Mouse (Mus musculus): ENCODE results near the gene Hist2h2bb. TPM values are rescaled to one million over a fixed set of nuclear protein-coding genes. Genes with fewer than 3 reads are reported as not detected.

Hist2h2bb gene
- polyA plus RNA-seq, 2 experiments, result 16.9 to 24.5 TPM

GRCm38 (mm10) chr3:96222774-96223173 is 46.8 kb upstream of the Hist2h2bb start:
- ATAC-seq (ENCODE audit: insufficient read depth) (no peak), DNase-seq (ENCODE audit: low read depth in 3 of 3, low spot score in 3 of 3) (no peak)
- Histone ChIP-seq H3K4me1 (replicated peaks; ENCODE audit: control insufficient read depth in 2 of 2, insufficient read depth in 2 of 2, low read length in 1 of 2) (peaks cover 41 to 54% of the 10 kb centered on the region in 2 experiments), H3K27me3 (ENCODE audit: control insufficient read depth, insufficient read depth, low read length) (no peaks in the 10 kb centered on the region), H3K4me3 (ENCODE audit: insufficient read depth in 1 of 2, low read depth in 2 of 2, low read length in 2 of 2) (peak overlapping the region; percentile 54 to 73), H3K27ac (peak overlapping the region; percentile 100), H3K9ac (replicated peaks) (peak overlapping the region; percentile 99), H3K4me2 (ENCODE audit: low read depth) (peak overlapping the region; percentile 81), H3K36me3 (replicated peaks; ENCODE audit: control insufficient read depth, insufficient read depth, low read depth) (no peaks in the 10 kb centered on the region), H3K9me3 (ENCODE audit: control insufficient read depth, low read length) (no peaks in the 10 kb centered on the region)
- 79% methylated on average over 4 of the region's 4 CpGs for WGBS (ENCODE audit: insufficient replicate concordance)
- TF ChIP-seq CTCF (IDR thresholded peaks at IDR 0.05; ENCODE audit: low read depth), result no peak
- TF ChIP-seq EP300 (IDR thresholded peaks at IDR 0.05; ENCODE audit: low read depth), result no peak

DNA sequence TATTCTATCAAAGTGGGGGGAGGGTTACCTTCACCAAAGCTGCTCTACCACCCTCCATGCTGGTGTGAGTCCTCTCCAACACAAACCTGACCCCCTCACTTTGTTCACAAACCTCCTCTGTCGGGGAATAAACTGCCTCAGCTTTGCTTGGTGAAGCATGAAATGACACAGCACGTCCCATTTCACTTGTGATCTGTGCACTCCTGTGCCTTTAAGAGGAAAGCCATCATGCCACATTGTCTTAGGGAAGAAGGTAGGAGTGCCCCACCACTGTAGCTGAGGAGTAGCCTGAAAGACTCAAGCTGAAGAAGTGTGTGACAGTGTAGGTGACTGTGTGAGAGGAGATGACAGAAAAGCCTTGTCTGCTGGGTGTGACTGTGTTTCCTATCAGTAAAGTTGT is 44.1 kb upstream of the Hist2h2bb start:
- no peaks in the 10 kb centered on the region for H3K36me3 ChIP-seq (replicated peaks; ENCODE audit: control insufficient read depth, insufficient read depth, low read depth)
- no peaks in the 10 kb centered on the region for H3K27me3 ChIP-seq (ENCODE audit: control insufficient read depth, insufficient read depth, low read length)
- peak overlapping the region; percentile 48 for H3K27ac ChIP-seq
- no peak for ATAC-seq (ENCODE audit: insufficient read depth)
- peaks cover 32 to 47% of the 10 kb centered on the region in 2 experiments for H3K4me1 ChIP-seq (replicated peaks; ENCODE audit: control insufficient read depth in 2 of 2, insufficient read depth in 2 of 2, low read length in 1 of 2)
- peak overlapping the region; percentile 15 to 31; a peak in 2 of 4 replicates for H3K4me3 ChIP-seq (ENCODE audit: insufficient read depth in 1 of 2, low read depth in 2 of 2, low read length in 2 of 2)
- H3K9ac ChIP-seq (replicated peaks), result peak overlapping the region; percentile 56
- TF ChIP-seq EP300 (IDR thresholded peaks at IDR 0.05; ENCODE audit: low read depth) (no peak), CTCF (IDR thresholded peaks at IDR 0.05; ENCODE audit: low read depth) (no peak)
- no peak for DNase-seq (ENCODE audit: low read depth in 3 of 3, low spot score in 3 of 3)
- WGBS (ENCODE audit: insufficient replicate concordance), result 51% methylated on average over 2 of the region's 2 CpGs
- peak overlapping the region; percentile 81 for H3K4me2 ChIP-seq (ENCODE audit: low read depth)
- no peaks in the 10 kb centered on the region for H3K9me3 ChIP-seq (ENCODE audit: control insufficient read depth, low read length)

- WGBS (ENCODE audit: insufficient replicate concordance), result 61% methylated on average over 8 of the region's 8 CpGs
- Histone ChIP-seq H3K9ac (replicated peaks) (no peak overlapping the region), H3K4me2 (ENCODE audit: low read depth) (no peak overlapping the region), H3K27ac (no peak overlapping the region), H3K4me1 (replicated peaks; ENCODE audit: control insufficient read depth in 2 of 2, insufficient read depth in 2 of 2, low read length in 1 of 2) (peaks cover 32 to 45% of the 10 kb centered on the region in 2 experiments), H3K27me3 (ENCODE audit: control insufficient read depth, insufficient read depth, low read length) (no peaks in the 10 kb centered on the region), H3K4me3 (ENCODE audit: insufficient read depth in 1 of 2, low read depth in 2 of 2, low read length in 2 of 2) (no peak overlapping the region), H3K9me3 (ENCODE audit: control insufficient read depth, low read length) (no peaks in the 10 kb centered on the region), H3K36me3 (replicated peaks; ENCODE audit: control insufficient read depth, insufficient read depth, low read depth) (no peaks in the 10 kb centered on the region)
- no peak for DNase-seq (ENCODE audit: low read depth in 3 of 3, low spot score in 3 of 3)
- no peak for TF ChIP-seq CTCF (IDR thresholded peaks at IDR 0.05; ENCODE audit: low read depth)
- ATAC-seq (ENCODE audit: insufficient read depth), result no peak
Observed at GRCm38 (mm10) chr3:96226695-96227648, 42.6 kb upstream of the Hist2h2bb start.

DNA sequence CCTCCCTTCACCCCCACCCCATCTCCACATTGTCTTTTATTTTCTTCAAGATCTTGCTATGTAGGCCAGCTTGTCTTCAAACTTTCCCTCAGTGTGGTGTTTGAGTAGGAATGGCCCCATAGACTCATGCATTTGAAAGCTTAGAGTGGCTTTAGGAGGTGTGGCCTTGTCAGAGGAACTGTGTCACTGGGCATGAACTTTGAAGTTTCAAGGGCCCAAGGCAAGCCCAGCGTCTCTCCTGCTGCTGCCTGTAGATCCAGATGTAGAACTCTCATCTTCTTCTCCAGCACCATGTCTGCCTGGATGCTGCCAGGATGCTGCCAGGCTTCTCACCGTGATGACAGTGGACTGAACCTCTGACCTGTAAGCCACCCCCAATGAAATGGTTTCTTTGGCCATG is 40.7 kb upstream of the Hist2h2bb start:
- WGBS (ENCODE audit: insufficient replicate concordance), result 66% methylated on average over 2 of the region's 2 CpGs
- H3K9me3 ChIP-seq (ENCODE audit: control insufficient read depth, low read length), result no peaks in the 10 kb centered on the region
- TF ChIP-seq EP300 (IDR thresholded peaks at IDR 0.05; ENCODE audit: low read depth) (no peak), CTCF (IDR thresholded peaks at IDR 0.05; ENCODE audit: low read depth) (no peak)
- no peaks in the 10 kb centered on the region for H3K27me3 ChIP-seq (ENCODE audit: control insufficient read depth, insufficient read depth, low read length)
- no peaks in the 10 kb centered on the region for H3K36me3 ChIP-seq (replicated peaks; ENCODE audit: control insufficient read depth, insufficient read depth, low read depth)
- no peak overlapping the region for H3K9ac ChIP-seq (replicated peaks)
- no peak overlapping the region for H3K4me3 ChIP-seq (ENCODE audit: insufficient read depth in 1 of 2, low read depth in 2 of 2, low read length in 2 of 2)
- DNase-seq (ENCODE audit: low read depth in 3 of 3, low spot score in 3 of 3) (no peak), ATAC-seq (ENCODE audit: insufficient read depth) (no peak)
- H3K27ac ChIP-seq, result no peak overlapping the region
- H3K4me1 ChIP-seq (replicated peaks; ENCODE audit: control insufficient read depth in 2 of 2, insufficient read depth in 2 of 2, low read length in 1 of 2), result peaks cover 18 to 32% of the 10 kb centered on the region in 2 experiments
- no peak overlapping the region for H3K4me2 ChIP-seq (ENCODE audit: low read depth)

DNA sequence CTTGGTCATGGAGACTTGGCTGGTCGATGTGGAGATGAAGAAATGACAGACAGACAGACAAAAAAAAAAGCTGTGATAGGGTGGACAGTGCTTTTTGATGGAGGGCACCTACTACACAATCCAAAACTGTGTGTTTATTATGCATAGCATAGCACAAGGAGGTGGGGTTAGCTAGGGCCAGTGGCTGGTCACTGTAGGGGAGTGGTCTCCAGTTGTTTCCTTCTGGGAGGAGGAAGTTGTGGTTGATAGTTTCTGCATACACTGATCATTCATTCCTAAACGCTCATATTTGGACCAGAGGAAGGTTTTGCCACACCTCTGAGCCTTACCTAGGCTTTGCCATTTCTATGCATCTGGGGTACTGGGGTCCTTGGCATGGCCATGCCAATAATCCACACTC is 39.1 kb upstream of the Hist2h2bb start:
- ATAC-seq (ENCODE audit: insufficient read depth), result no peak
- no peak overlapping the region for H3K9ac ChIP-seq (replicated peaks)
- H3K4me2 ChIP-seq (ENCODE audit: low read depth), result no peak overlapping the region
- H3K4me1 ChIP-seq (replicated peaks; ENCODE audit: control insufficient read depth in 2 of 2, insufficient read depth in 2 of 2, low read length in 1 of 2), result peaks cover 9 to 19% of the 10 kb centered on the region in 2 experiments
- H3K9me3 ChIP-seq (ENCODE audit: control insufficient read depth, low read length), result no peaks in the 10 kb centered on the region
- no peak for DNase-seq (ENCODE audit: low read depth in 3 of 3, low spot score in 3 of 3)
- H3K27ac ChIP-seq, result no peak overlapping the region
- WGBS (ENCODE audit: insufficient replicate concordance), result 34% methylated on average over 2 of the region's 2 CpGs
- H3K36me3 ChIP-seq (replicated peaks; ENCODE audit: control insufficient read depth, insufficient read depth, low read depth), result no peaks in the 10 kb centered on the region
- H3K27me3 ChIP-seq (ENCODE audit: control insufficient read depth, insufficient read depth, low read length), result no peaks in the 10 kb centered on the region
- H3K4me3 ChIP-seq (ENCODE audit: insufficient read depth in 1 of 2, low read depth in 2 of 2, low read length in 2 of 2), result no peak overlapping the region
- TF ChIP-seq CTCF (IDR thresholded peaks at IDR 0.05; ENCODE audit: low read depth), result no peak
- TF ChIP-seq EP300 (IDR thresholded peaks at IDR 0.05; ENCODE audit: low read depth), result no peak
